25 mouse cellular contexts compared by ENCODE assay signal in the genomic region with DNA sequence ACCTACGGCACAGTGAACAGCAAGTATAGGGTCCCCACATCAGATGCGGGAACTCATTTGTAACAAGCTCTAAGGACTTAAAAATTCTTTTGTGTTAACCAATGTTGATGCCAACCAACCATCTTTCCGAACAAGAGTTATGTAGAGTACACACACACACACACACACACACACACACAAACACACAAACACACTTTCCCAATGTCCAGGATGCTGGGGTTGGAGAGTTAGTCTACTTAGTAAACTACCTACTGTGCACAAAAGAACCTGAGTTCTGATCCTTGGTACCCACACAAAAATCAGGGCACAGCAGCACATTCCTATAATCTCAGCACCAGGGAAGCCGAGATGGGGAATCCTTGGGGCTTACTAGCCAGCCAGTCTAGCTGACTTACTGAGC.
"Had no signal": no experiment of that assay in that cellular context is flagged by ENCODE, and none has a peak within 500 bp of the region (broad histone marks: within the 10 kb centered on the region; RNA-seq: fewer than 3 reads in every experiment).

No protein-coding gene starts in this region.

- H3K9me3 ChIP-seq: heart, embryonic 13.5 days; heart, embryonic 15.5 days; hindbrain, embryonic 13.5 days; intestine, embryonic 15.5 days; limb, embryonic 13.5 days; limb, embryonic 15.5 days; liver, embryonic 13.5 days had no signal

- DNase-seq: forebrain, postnatal 0 days; gastrocnemius, postnatal 14 days; gastrocnemius, postnatal 36 days; heart, adult 11 months; heart, adult 2 months; heart, postnatal 14 days; heart, postnatal 36 days; kidney, adult 18-20 months; kidney, adult 8-10 months; kidney, postnatal 10 days; kidney, postnatal 25 days; kidney, postnatal 4 days; liver, embryonic 13.5 days had no signal

- ATAC-seq: forebrain, postnatal 0 days; hindbrain, embryonic 16.5 days; inflammation-experienced regulatory T-cells, adult 6 months; intestine, embryonic 15.5 days; intestine, postnatal 0 days had no signal

- H3K9ac ChIP-seq: forebrain, postnatal 0 days; heart, embryonic 13.5 days; heart, embryonic 15.5 days; hindbrain, embryonic 13.5 days; intestine, embryonic 15.5 days; limb, embryonic 13.5 days; limb, embryonic 15.5 days; liver, embryonic 13.5 days had no signal

- H3K27ac ChIP-seq: heart, adult 2 months; heart, embryonic 13.5 days; heart, embryonic 15.5 days; hindbrain, embryonic 13.5 days; intestine, embryonic 15.5 days; layer of hippocampus, adult 2 months; left cerebral cortex, adult 2 months; limb, embryonic 13.5 days; limb, embryonic 15.5 days; liver, embryonic 13.5 days had no signal

- H3K36me3 ChIP-seq: heart, embryonic 13.5 days; heart, embryonic 15.5 days; hindbrain, embryonic 13.5 days; intestine, embryonic 15.5 days; limb, embryonic 13.5 days; limb, embryonic 15.5 days; liver, embryonic 13.5 days had no signal

- H3K4me1 ChIP-seq: heart, embryonic 13.5 days; heart, embryonic 15.5 days; hindbrain, embryonic 13.5 days; intestine, embryonic 15.5 days; limb, embryonic 13.5 days; limb, embryonic 15.5 days; liver, embryonic 13.5 days had no signal

- H3K4me2 ChIP-seq: heart, embryonic 11.5 days; heart, embryonic 13.5 days; heart, embryonic 15.5 days; hindbrain, embryonic 13.5 days; intestine, embryonic 15.5 days; limb, embryonic 13.5 days; limb, embryonic 15.5 days; liver, embryonic 13.5 days had no signal

- H3K27me3 ChIP-seq: intestine, embryonic 15.5 days; limb, embryonic 15.5 days; liver, embryonic 13.5 days had no signal

- H3K4me3 ChIP-seq: heart, adult 2 months; heart, embryonic 13.5 days; heart, embryonic 15.5 days; hindbrain, embryonic 13.5 days; intestine, embryonic 15.5 days; layer of hippocampus, adult 2 months; left cerebral cortex, adult 2 months; limb, embryonic 13.5 days; limb, embryonic 15.5 days; liver, embryonic 13.5 days had no signal
